Mouse (Mus musculus): ENCODE data around the gene Tpsg1. TPM values are rescaled to one million over a fixed set of nuclear protein-coding genes. Genes with fewer than 3 reads are reported as not detected.

Tpsg1 gene
- polyA plus RNA-seq, 1 experiment from 2014 or later = 0.47 TPM

Other genes starting within 250 kb of the Tpsg1 start
- gene Ptx4, start 248.5 kb upstream of the Tpsg1 start, polyA plus RNA-seq (2015; fragmentation: Nextera tagmentation; extraction: Ambion mirVana) = 0.16 and 0.24 TPM in 2 replicates
- 20.7 and 24.6 TPM in 2 replicates for gene Clcn7, start 235.9 kb upstream of the Tpsg1 start, polyA plus RNA-seq (2015; fragmentation: Nextera tagmentation; extraction: Ambion mirVana)
- gene Ccdc154, start 206.8 kb upstream of the Tpsg1 start, polyA plus RNA-seq (2015; fragmentation: Nextera tagmentation; extraction: Ambion mirVana) = not detected in 2 replicates
- gene Gm38655, start 193.8 kb upstream of the Tpsg1 start, polyA plus RNA-seq (2015; fragmentation: Nextera tagmentation; extraction: Ambion mirVana) = not detected in 2 replicates
- gene BC003965, start 184.7 kb upstream of the Tpsg1 start, polyA plus RNA-seq (2015; fragmentation: Nextera tagmentation; extraction: Ambion mirVana) = 33.0 and 35.0 TPM in 2 replicates
- gene Unkl, start 180.9 kb upstream of the Tpsg1 start, polyA plus RNA-seq (2015; fragmentation: Nextera tagmentation; extraction: Ambion mirVana) = 9.0 and 10.5 TPM in 2 replicates
- 44.4 and 46.4 TPM in 2 replicates for gene Gnptg, start 129.1 kb upstream of the Tpsg1 start, polyA plus RNA-seq (2015; fragmentation: Nextera tagmentation; extraction: Ambion mirVana)
- gene Tsr3, start 129.1 kb upstream of the Tpsg1 start, polyA plus RNA-seq (2015; fragmentation: Nextera tagmentation; extraction: Ambion mirVana) = 47.0 and 53.4 TPM in 2 replicates
- gene Baiap3, start 112.9 kb upstream of the Tpsg1 start, polyA plus RNA-seq (2015; fragmentation: Nextera tagmentation; extraction: Ambion mirVana) = 1.1 and 3.9 TPM in 2 replicates
- 669 and 677 TPM in 2 replicates for gene Ube2i, start 94.7 kb upstream of the Tpsg1 start, polyA plus RNA-seq (2015; fragmentation: Nextera tagmentation; extraction: Ambion mirVana)
- gene Prss34, start 70.9 kb upstream of the Tpsg1 start, polyA plus RNA-seq (2015; fragmentation: Nextera tagmentation; extraction: Ambion mirVana) = 0.40 and 0.55 TPM in 2 replicates
- not detected in 2 replicates for gene Prss28, start 60.6 kb upstream of the Tpsg1 start, polyA plus RNA-seq (2015; fragmentation: Nextera tagmentation; extraction: Ambion mirVana)
- gene Prss29, start 50.6 kb upstream of the Tpsg1 start, polyA plus RNA-seq (2015; fragmentation: Nextera tagmentation; extraction: Ambion mirVana) = not detected in 2 replicates
- gene Tpsab1, start 23.7 kb upstream of the Tpsg1 start, polyA plus RNA-seq (2015; fragmentation: Nextera tagmentation; extraction: Ambion mirVana) = 0.18 and 0.44 TPM in 2 replicates
- 1.9 and 2.2 TPM in 2 replicates for gene Tpsb2, start 3.0 kb upstream of the Tpsg1 start, polyA plus RNA-seq (2015; fragmentation: Nextera tagmentation; extraction: Ambion mirVana)
- 2.8 and 3.4 TPM in 2 replicates for gene Cacna1h, start 64.5 kb downstream of the Tpsg1 start, polyA plus RNA-seq (2015; fragmentation: Nextera tagmentation; extraction: Ambion mirVana)
- gene Tekt4, start 85.3 kb downstream of the Tpsg1 start, polyA plus RNA-seq (2015; fragmentation: Nextera tagmentation; extraction: Ambion mirVana) = not detected in 2 replicates
- not detected in 2 replicates for gene Sstr5, start 128.0 kb downstream of the Tpsg1 start, polyA plus RNA-seq (2015; fragmentation: Nextera tagmentation; extraction: Ambion mirVana)
- gene Sox8, start 201.4 kb downstream of the Tpsg1 start, polyA plus RNA-seq (2015; fragmentation: Nextera tagmentation; extraction: Ambion mirVana) = 5.1 and 5.9 TPM in 2 replicates
- gene Lmf1, start 209.8 kb downstream of the Tpsg1 start, polyA plus RNA-seq (2015; fragmentation: Nextera tagmentation; extraction: Ambion mirVana) = 30.9 and 32.1 TPM in 2 replicates